Mouse (Mus musculus) c-Kit-positive CD71-negative TER-119-negative erythroid progenitor cells, embryonic 14.5 days (primary cell): Measurements from ENCODE around the gene Nyx.
"Not testable (repeated sequence)": the region's sequence is repeated elsewhere in the genome, so short reads cannot be mapped to it uniquely, and the experiment has no call there.

Experiments
- DNase-seq: peaks from one replicate; pipeline ENCODE4 v3.0.0-alpha.2; 2013; ENCODE audit warnings: low read depth

Gene Nyx

DNA sequence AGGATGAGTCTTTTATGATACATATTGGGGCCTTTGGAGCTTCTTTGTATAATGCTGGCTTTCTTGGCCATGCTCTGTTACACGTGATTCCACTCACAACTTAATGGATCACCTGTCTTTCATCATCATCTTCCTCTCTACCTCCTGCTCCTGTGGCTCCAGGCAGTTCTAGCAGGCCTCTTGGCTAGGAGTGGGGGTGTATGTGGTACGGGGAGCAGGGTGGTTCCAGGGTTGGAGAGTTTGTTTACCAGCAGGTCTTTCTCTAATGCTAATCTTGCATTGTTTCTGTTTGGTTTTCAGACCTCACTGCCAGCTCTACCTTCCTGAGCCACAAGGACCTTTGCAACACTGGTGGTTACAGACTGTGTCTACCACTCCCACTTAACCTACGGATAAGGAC is at the start of gene Nyx:
Nyx (plus strand) TSS at position 301 of the 400 bp plus-strand sequence.
- no peak for DNase-seq

DNA sequence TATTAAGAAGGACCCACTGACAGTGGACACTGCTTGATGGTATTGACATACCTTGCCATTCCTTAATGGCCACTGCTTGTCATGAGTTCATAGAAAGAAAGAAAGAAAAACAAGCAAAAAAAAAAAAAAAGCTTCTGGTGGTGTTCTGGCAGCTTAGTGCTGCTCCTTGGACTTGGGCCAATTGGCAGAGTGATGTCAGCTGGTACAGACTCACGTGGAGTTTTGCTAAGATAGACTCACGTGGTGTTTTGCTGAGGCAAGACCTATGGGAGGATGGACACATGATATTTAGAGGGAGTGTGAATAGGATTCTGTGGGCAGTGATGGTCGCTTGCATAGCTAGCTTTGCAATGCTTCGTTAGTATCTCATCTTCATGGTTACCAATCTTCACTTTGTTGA is 43.9 kb upstream of the Nyx start:
- DNase-seq, result no peak

DNA sequence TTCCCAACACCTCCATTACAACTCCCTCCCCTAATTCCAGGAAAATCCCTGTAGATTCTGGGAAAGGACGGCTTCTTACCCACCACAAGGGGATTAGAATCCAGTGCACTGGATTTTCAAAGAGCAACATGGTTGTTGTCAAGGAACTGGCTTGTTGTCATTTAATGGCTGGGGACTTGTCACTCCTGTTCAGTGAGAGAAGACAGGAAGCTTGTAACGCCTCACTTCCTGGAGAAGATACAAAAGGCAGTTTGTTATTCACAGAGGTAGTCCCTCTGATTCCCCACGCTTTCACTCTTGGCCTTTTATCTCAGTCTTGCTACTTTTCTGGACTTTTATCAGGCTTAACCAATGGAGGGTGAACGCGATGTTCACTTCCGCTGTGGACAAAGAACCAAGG is 34.5 kb upstream of the Nyx start:
- no peak for DNase-seq

DNA sequence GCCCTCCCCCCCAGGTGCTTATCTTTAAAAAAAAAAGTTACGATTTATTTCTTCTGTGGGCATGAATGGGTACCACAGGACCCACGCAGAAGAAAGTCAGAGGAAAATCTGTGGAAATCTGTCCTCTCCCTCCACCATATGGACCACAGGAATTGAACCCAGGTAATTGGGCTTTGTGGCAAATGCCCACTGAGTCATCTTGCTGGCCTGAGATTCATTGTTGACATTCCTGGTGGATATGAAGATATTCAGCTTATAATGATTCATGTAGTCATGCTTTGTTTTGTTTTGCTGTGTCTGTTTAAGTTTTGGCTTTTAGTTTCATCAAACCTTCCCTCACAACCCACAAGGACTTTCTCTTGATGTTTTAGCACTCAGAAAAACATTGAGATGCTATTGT is 29.9 kb upstream of the Nyx start:
- DNase-seq, result not testable (repeated sequence)

DNA sequence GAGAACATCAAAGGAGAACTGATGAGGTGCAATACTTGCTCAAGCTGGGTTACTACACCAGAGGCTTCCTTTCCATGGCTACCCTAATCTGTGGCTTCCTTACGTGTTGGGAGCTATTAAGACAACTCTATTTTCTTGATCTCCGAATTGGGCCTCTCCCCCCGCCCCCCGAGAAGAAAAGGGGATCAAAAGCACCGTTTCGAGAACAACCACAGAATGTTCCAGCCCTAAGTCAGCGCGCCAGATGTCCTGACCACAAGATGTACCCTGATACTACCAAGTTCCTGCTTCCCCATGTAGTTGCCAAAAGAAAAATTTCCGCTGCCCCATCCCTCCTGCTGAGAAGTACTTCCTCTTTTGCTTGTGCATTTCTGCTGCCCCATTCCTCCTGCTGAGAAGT is 9.4 kb upstream of the Nyx start:
- not testable (repeated sequence) for DNase-seq

DNA sequence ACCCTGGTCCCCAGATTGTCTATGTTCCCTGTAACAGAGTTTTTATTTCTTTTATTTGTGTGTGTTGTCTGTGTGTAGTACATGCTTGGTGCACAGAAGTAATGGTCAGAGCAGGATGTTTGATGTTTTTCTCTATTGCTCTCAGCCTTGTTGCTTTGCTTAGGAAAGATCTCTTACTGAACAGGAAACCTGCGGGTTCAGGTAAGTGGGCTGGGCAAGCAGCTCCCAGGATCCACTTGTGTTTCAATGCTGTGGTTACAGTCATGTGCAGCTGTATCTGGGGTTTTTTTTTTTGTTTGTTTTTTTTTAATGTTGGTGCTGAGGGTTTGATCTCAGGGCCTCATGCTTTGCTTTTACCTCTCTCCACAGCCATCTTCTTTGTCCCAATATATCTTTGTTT is 7.1 kb upstream of the Nyx start:
- DNase-seq, result no peak

DNA sequence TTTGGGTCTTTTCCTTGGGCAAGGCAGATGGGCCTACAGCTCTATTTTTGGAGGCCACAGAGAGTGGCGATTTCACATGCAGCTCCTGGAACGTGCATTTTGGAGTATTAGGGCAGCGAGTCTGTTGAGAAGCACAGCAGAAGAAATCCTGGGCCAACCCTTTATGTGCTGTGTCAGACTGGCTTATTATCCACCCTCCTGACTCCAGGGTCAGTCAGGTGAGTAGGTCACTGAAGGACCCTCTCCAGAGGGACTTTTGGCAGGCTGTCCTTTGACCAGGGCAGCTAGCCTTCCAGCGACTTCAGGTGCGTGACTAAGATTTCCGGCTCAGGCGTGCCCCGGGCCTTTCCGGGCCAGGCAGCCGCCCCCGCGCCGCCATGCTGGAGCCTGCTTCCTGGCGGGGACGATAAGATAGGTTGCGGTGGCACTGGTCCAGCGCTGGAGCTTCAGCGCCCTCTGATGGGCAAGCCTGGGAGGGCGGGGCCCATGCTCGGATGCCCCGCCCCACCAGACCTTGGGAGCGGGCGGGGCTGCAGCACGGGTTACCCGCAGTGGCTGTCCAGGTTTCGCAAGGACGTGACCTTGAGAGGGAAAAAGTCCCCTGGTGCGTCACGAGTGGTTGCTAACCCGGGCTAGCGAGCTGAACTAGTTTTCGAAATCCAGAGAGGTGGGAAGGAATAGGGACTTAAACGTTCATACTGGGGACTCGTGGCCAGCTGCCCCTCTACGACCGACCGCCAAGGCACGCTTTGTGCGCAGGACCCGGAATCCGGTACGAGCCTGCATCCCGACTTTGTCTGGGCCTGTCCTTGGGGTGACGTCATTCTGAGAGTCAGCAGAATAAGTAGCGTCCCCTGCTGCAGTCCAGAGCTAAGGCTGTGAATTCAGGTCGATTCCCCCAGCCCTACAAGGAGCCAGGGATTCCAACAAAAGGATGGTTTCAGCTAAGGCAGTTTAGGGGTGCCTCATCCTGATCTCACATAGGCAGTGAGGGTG is 4.3 kb upstream of the Nyx start:
- peak; percentile 72 for DNase-seq

DNA sequence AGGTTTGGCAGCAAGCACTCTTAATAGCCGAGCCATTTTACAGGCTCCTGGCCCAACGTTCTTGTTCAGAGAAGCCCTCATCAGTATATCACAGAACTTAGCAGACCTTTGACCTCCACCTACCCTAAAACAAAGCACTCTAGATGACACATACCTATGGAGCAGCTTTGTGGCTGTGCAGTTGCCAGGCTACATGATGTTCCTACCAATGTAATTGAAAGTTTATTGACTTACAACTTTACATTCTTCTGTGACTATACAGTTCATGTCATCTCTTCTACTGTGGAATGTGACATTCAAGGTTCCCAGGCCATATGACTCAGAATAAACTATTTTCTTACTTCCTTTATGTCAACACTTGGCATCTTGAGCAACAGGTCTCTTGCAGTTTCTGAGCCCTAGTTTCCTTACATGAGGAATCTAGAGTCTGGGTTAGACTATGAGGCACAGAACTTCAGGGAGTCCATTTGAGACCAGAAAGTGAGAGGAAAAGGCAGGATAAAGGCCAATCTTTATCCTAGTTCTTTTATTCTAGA is 2.9 kb upstream of the Nyx start:
- DNase-seq, result no peak

DNA sequence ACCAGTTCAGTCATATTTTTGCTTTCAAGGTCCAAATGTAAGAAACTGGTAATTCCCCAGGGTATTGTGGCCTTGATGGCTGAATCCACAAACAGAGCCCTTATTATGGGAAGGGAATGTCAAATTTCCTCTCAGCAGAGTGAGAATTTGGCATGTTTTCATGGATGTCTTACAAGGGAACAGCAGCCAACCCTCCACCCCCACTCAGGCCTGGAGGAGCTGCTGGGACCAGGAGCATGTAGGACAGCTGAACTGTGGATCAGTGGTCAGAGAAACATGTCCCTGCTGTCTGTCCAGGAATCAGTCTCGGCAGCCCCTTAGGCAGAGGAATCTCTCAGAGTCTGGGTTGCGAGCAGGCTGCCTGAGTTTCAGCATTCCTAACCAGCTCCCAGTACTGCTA is 771 bp downstream of the Nyx start:
- no peak for DNase-seq

DNA sequence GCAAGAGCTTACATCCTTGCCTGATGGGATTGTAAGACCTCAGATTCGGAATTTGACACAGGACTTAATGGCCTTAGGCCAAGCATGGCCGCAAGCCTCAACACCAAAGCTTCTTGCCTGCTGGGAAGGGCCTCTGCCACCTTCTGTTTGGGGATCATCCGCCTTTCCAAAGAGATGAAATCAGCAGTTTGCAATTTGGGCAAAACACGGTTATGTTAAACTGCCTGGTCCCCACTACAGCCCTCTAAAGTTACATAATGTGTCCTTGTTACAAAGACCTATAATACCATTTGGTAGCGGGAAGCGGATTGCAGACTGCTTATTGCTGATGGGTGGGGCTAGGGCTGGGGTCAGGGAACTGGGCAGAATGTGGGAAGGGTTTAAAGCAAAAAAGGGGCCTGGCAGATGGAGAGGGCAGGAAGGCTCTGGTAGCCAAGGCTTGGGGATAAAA is 1.2 kb downstream of the Nyx start:
- DNase-seq, result no peak

DNA sequence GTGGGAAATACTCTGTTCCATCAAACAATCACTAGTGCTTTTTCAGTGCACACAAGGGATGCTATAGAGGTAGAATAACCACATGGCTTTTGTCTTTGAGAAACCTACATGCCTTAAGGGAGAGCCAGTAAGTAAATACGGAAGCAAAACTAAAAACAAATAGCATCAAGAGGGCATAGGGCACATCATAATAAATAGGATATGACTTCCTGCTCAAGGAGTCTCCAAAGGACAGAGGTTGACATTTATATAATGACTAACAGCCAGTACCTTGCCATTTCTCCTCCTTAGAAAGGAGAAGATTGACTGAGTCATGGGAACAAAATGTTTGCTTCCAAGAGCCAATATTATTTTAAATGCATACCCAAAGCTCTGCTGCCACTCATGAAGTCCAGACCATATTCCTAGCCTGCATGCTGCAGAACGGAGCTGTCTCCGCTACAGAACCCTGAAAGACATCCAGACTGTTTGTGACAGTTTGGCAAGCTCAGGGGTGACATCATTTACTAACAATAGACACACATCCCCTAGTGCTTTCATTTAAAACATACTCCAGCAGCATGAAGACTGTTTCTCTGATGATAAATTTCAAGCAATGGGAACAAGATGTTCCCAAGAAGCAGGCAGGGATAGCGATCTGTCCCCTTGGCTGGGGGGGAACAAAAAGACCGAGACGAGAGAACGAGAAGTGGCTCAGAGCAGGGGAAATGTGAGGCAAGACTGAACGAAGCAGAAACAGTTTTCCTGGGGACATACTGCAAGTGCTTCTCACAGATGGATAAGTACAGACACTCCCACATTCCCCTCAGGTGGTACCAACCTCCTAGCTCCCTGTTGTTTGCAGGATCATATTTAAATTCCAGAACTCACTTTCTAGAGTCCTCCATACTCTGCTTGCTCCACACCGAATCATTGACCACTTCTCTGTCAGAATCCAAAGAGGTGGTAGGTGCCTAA is 3.5 kb downstream of the Nyx start:
- DNase-seq, result no peak

DNA sequence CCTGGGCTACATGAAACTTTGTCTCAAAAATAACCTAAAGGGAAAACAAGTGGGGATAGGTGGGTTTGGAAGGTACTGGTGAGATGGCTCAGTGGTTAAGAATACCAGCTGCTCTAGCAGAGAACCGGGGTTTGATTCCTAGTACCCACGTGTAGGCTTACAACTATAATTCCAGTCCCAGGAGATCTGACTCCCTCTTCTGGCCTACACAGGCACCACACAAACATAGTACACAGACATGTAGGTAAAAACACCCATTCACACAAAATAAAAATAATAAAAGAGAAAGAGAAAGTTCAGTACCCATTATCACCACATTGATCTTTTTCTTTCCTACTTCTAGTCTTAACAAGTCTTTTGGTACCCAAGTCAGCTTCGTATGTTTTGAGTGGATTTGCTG is 6.0 kb downstream of the Nyx start:
- no peak for DNase-seq

DNA sequence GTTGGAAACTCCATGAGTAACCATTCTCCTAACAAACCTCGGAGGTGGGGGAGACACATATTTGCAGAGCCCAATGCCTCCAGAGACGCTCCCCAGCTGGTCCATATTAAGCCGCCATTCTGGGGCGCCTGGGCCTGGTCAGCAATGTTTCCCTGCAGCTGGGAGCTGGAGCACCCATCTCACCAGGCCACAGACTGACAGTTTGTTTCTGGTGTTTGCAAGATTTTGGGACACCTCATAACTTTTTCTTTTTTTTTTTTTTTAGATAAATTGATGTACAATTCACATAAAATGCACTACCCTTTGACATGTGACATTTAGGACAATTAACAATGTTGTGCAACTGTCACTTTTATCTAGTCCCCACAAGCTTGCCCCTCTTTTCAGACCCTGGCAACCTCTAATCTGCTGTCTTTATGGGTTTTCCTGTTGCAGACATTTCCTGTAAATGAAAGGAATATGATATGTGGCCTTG is 6.9 kb downstream of the Nyx start:
- DNase-seq, result no peak

DNA sequence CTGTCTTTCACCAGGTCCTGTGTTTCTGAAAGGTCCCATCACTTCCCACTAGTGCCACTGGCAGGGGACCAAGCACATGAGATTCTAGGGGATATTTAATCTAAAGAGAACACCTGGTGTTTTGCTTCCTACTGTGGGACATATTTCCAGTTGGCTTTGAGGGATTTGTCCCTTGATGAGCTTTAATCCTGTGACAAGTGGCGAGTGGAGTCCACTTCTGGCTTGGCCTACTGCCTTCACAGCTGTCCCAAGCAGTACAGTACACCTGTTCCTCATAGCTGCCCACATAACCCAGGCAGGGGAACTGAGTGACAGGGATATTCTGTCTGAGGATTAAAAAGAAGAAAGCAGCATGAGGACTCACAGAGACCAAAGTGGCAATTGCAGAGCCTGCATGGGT is 9.5 kb downstream of the Nyx start:
- no peak for DNase-seq

DNA sequence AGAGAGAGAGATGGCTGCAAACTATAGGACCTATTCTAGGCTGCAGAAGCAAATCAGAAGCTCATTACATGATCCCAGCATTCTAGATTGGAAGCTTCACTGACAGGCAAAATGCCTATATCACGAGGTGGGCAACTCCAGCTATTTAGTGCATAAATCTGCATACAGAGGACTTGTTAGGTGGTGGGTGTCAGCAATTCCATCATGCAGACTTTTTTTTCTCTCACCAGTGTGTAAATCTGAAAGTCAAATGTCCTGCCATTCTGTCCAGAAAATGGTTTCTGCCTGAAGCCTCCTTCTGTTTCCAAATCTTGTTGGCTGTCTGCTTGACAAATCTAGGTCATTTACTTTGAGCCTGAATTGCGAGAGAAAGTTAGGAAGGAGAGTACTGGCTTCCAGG is 11.7 kb downstream of the Nyx start:
- DNase-seq, result no peak

DNA sequence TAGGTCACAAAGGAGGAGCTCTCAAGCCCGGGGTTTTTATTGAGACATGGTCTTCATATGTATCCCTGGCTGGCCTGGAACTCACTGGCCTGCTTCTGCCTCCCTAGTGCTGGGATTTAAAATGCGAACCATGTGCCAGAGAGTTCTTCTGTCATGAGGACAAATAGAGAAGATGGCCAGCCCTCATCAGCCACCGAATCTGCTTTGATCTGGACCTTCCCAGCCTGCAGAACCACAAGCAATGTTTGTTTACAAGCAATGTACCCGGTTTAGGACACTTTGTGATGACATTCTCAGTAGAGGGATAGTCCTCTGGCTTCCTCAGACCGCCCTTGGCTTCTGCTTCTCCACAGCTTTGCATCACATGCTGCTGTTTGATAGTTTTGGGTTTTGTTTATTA is 12.4 kb downstream of the Nyx start:
- DNase-seq, result no peak

DNA sequence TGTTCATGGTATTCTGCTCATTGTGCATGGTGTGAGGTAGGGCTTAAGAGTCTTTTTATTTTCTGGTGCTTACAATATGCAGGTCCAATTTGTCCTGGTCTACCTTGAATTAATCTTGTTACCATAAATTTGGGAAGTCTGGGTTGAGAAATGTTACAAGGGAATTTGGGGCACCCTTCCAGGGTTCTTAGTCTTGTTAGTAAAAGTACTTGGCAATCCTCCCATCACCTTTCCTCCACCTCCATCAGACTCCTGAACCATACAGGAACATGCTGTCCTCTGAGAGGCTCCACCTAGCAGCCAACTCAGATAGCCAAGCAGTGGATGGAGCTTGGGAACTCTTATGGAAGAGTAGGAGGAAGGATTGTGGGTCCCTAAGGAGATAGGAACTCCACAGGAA is 13.7 kb downstream of the Nyx start:
- no peak for DNase-seq

DNA sequence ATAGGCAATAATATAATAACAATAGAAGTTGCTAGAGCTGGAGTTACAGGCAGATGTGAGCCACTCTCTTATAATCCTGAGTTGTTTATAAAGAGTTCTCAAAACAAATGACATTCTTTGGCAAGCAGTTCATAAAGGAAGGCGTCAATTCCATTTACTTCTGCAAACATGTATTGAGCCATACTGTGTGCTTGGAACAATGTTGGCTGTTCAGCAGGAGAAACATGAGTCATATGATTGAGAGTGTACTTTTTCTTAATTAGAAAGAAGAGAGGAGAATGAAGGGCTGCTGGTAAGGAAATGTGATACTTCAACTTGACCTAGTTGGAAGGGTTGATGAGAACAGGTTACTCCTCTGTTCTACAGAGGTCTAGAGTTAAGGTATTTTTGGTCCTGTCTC is 16.7 kb downstream of the Nyx start:
- no peak for DNase-seq

DNA sequence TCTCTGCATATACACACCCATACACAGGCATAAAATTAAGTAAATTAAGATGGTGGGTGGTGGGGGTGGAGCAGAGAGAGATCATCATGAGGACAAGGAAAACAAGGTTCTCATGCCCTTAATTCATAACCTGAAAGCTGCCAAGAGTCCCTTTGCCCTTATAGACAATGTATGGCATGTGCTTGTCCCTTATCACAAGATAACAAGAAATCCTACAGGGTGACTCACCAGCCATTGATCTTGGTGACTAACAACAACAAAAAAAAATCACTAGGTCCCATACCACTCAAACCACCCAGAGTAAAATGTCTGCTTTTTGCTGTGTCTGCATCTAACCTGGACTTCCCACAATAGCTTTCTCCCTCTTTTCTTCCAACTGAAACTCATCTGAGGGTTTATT is 18.5 kb downstream of the Nyx start:
- no peak for DNase-seq

DNA sequence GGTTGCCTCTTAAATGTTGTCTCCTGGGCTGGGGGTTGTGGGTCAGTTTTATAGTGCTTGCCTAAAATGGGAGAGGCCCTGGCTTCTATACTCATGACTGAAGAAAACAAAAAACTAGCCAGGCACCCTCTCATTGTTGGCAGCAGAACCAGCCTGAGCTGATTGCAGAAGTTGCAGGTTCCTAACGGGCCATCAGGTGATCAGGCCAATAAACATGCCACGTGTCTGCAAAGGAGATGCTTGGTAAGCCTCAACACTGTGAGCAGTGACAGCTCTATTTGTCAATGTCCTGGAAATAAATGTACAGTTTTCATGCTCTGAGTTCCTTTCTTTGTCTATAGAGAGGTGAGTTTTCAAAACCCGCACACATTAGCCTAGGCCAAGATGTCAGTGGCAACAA is 23.1 kb downstream of the Nyx start:
- no peak for DNase-seq

DNA sequence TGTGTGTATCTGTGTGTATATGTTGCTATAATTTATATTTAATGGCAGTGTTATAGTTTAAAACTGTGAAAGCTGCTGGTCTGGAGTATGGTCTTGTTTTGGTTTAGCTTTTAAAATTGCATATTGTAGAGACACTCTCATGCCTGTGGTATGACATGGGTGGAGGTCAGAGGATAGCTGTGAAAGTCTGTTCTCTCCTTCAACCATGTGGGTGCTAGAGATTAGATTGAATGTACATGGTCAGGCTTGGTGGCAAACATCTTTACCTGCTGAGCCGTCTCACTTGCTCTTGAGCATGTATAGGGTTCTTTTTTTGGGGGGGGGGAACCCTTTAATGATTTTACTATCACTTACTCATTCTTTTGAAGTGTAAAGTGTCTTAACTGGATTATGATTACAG is 23.9 kb downstream of the Nyx start:
- DNase-seq, result no peak

DNA sequence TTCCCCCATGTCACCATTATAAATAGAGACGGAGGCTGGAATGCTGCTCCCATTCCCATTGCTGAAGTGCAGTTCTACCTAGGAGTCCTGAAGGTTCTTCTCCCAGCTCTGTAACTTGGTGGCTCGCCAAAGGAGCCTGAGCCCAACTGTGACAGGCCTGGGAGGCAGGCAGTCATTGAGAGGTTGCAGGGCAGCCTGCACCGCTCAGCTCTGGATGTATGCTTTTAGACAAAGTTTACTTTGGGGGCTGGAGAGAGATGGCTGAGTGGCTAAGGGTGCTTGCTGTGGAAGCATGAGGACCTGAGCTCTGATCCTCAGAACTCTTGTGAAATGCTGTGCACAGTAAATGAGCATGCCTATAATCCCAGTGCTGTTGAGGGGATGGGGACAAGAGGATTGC is 25.0 kb downstream of the Nyx start:
- DNase-seq, result no peak
